Mouse (Mus musculus) G1E (cell line): ENCODE data around the gene Stip1.

Source experiments
- CTCF ChIP-seq: IDR thresholded peaks from 2 replicates; pipeline ENCODE4 v1.5.1; 2012; ENCODE audit warnings: low read depth, low read length, inconsistent platforms, mixed read lengths
- GATA1 ChIP-seq: IDR thresholded peaks from 2 replicates; pipeline ENCODE4 v1.6.1; 2012; ENCODE audit warnings: borderline replicate concordance, low read length, inconsistent platforms, mixed read lengths
- TAL1 ChIP-seq: conservative IDR thresholded peaks from 2 replicates; pipeline ENCODE4 v1.6.1; 2012; ENCODE audit warnings: low read depth, low read length, inconsistent platforms, mixed read lengths

- TF ChIP-seq CTCF = no peak
- TF ChIP-seq TAL1 = no peak
- TF ChIP-seq GATA1 = no peak
These were observed at the start of gene Stip1 for GRCm38 (mm10) chr19:7039841-7040636.
